Comparison of ENCODE assay signal across 28 mouse cellular contexts in the genomic region with DNA sequence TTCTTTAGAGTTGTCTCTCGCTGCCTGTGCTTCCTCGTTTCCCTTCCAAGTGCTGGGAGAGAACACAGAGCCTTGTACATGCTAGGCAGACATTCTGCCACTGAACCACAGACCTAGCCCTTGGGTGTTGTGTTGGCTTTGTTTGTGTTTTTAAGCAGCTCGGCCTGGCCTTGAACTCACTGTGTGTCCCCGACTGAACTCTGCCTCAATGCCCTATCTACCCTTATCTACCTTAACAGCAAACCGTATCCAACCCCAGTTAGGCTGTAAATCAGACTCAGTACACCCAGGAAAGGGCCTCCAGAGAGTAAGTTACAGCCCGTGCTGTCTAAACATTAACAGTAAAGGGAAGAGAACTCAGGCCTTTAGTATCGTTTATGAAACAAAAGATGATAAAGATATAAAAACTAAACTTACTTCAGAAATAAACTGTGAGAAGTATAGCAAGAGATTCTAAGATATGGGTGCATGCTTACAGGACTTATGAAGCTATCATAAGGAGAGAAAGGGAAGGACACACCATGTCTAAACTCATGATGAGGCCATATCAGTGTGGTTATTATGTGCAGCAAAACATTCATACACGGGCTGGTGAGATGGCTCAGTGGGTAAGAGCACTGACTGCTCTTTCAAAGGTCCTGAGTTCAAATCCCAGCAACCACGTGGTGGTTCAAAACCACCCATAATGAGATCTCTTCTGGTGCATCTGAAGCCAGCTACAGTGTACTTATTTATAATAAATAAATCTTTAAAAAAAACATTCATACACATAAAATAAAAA. TPM values are rescaled to one million over a fixed set of nuclear protein-coding genes. Genes with fewer than 3 reads are reported as not detected.
DNase-seq lines count a peak whose midpoint lies in the region; ATAC-seq and TF ChIP-seq lines count a peak whose summit lies in the region.
"Had no signal": no experiment of that assay in that cellular context is flagged by ENCODE, and none has a peak within 500 bp of the region (broad histone marks: within the 10 kb centered on the region; RNA-seq: fewer than 3 reads in every experiment).

No protein-coding gene starts in this region.

- TF ChIP-seq POLR2A in liver, adult 2 months (IDR thresholded peaks at IDR 0.05; ENCODE audit: extremely low read depth, insufficient read depth, low read length): no peak

- no peak for ATAC-seq in liver, embryonic 12.5 days
- peak; percentile 93 for ATAC-seq in intestine, embryonic 16.5 days
- peak; percentile 87 for ATAC-seq in megakaryocyte progenitor cell, adult 5-6 weeks (replicated peaks; ENCODE audit: poor library complexity)
- ATAC-seq in granulocyte monocyte progenitor cell, adult 5-6 weeks (replicated peaks; ENCODE audit: poor library complexity, severe bottlenecking): no peak
- ATAC-seq: forebrain, embryonic 16.5 days; hindbrain, postnatal 0 days; midbrain, embryonic 13.5 days; Patski had no signal

- H3K4me3 ChIP-seq in liver, adult 2 months (ENCODE audit: insufficient read depth, low read depth, low read length): no peak overlapping the region
- no peak overlapping the region for H3K4me3 ChIP-seq in liver, embryonic 12.5 days
- H3K4me3 ChIP-seq in intestine, embryonic 16.5 days (ENCODE audit: low read length): no peak overlapping the region
- H3K4me3 ChIP-seq: erythroblast, embryonic 14.5 days; gastrocnemius, adult 2 months; hindbrain, embryonic 12.5 days; limb, embryonic 10.5 days; limb, embryonic 15.5 days; lung, embryonic 15.5 days; megakaryocyte, embryonic 14.5 days; midbrain, embryonic 13.5 days; neural tube, embryonic 13.5 days had no signal

- no peaks in the 10 kb centered on the region for H3K79me2 ChIP-seq in liver, adult 2 months (ENCODE audit: control insufficient read depth, insufficient read depth, low read length)

- no peak overlapping the region for H3K9ac ChIP-seq in liver, adult 2 months (ENCODE audit: low read depth, low read length)
- no peak overlapping the region for H3K9ac ChIP-seq in liver, embryonic 12.5 days
- no peak overlapping the region for H3K9ac ChIP-seq in intestine, embryonic 16.5 days (ENCODE audit: low read depth, low read length)
- H3K9ac ChIP-seq: hindbrain, embryonic 12.5 days; limb, embryonic 15.5 days; lung, embryonic 15.5 days; midbrain, embryonic 13.5 days; neural tube, embryonic 13.5 days had no signal

- peaks cover 5% of the 10 kb centered on the region; the same call in 1 of the 2 replicates for H3K9me3 ChIP-seq in liver, embryonic 12.5 days (replicated peaks)
- no peaks in the 10 kb centered on the region for H3K9me3 ChIP-seq in intestine, embryonic 16.5 days (ENCODE audit: control insufficient read depth, low read length)
- H3K9me3 ChIP-seq: limb, embryonic 10.5 days; limb, embryonic 15.5 days; lung, embryonic 15.5 days; midbrain, embryonic 13.5 days; neural tube, embryonic 13.5 days had no signal

- H3K27me3 ChIP-seq in liver, adult 2 months (ENCODE audit: control insufficient read depth, insufficient read depth, low read length): no peaks in the 10 kb centered on the region
- H3K27me3 ChIP-seq in liver, embryonic 12.5 days (replicated peaks): no peaks in the 10 kb centered on the region
- no peaks in the 10 kb centered on the region for H3K27me3 ChIP-seq in intestine, embryonic 16.5 days (replicated peaks; ENCODE audit: control insufficient read depth, insufficient read depth, low read length)
- H3K27me3 ChIP-seq: hindbrain, embryonic 12.5 days; limb, embryonic 15.5 days; lung, embryonic 15.5 days; megakaryocyte, embryonic 14.5 days; midbrain, embryonic 13.5 days; neural tube, embryonic 13.5 days; Patski had no signal

- no peak for TF ChIP-seq CTCF in liver, adult 2 months (IDR thresholded peaks at IDR 0.05; ENCODE audit: low read depth, low read length)

- peak overlapping the region; percentile 73 for H3K27ac ChIP-seq in liver, adult 2 months (replicated peaks; ENCODE audit: insufficient read depth, low read depth, low read length)
- no peak overlapping the region for H3K27ac ChIP-seq in liver, embryonic 12.5 days
- peak overlapping the region; percentile 66 for H3K27ac ChIP-seq in intestine, embryonic 16.5 days (ENCODE audit: low read length)
- H3K27ac ChIP-seq: gastrocnemius, adult 2 months; hindbrain, embryonic 12.5 days; hindbrain, postnatal 0 days; limb, embryonic 10.5 days; lung, embryonic 15.5 days; midbrain, embryonic 13.5 days; neural tube, embryonic 13.5 days had no signal

- peak; percentile 85 for DNase-seq in liver, adult 2 months (ENCODE audit: extremely low read depth, low read depth, low spot score)
- no peak for DNase-seq in kidney, adult 11 months
- DNase-seq in thymus, postnatal 4 days: no peak
- DNase-seq: adrenal gland, postnatal 25 days; cerebellum, adult 2 months; cerebellum, postnatal 14 days; gastrocnemius, adult 2 months; heart, postnatal 36 days; kidney, adult 2 months; kidney, postnatal 36 days; lung, postnatal 36 days; right cerebral cortex, postnatal 4 days had no signal

- H3K4me1 ChIP-seq in liver, adult 2 months (ENCODE audit: control insufficient read depth, insufficient read depth, low read length): peaks cover 15% of the 10 kb centered on the region
- peaks cover 7% of the 10 kb centered on the region for H3K4me1 ChIP-seq in liver, embryonic 12.5 days
- peaks cover 7% of the 10 kb centered on the region for H3K4me1 ChIP-seq in intestine, embryonic 16.5 days (ENCODE audit: control insufficient read depth, insufficient read depth, low read length)
- H3K4me1 ChIP-seq: hindbrain, embryonic 12.5 days; limb, embryonic 10.5 days; limb, embryonic 15.5 days; lung, embryonic 15.5 days; midbrain, embryonic 13.5 days; neural tube, embryonic 13.5 days had no signal

- no peak overlapping the region for H3K4me2 ChIP-seq in liver, embryonic 12.5 days
- no peak overlapping the region for H3K4me2 ChIP-seq in intestine, embryonic 16.5 days (ENCODE audit: low read depth, low read length)
- H3K4me2 ChIP-seq: heart, embryonic 11.5 days; hindbrain, embryonic 12.5 days; limb, embryonic 15.5 days; lung, embryonic 15.5 days; midbrain, embryonic 13.5 days; neural tube, embryonic 13.5 days had no signal

- H3K36me3 ChIP-seq in liver, adult 2 months (ENCODE audit: control insufficient read depth, insufficient read depth, low read length): peaks cover 9% of the 10 kb centered on the region
- H3K36me3 ChIP-seq in liver, embryonic 12.5 days: 0 out of 2 replicates have a peak, but pooled peaks cover 8% of the 10 kb centered on the region
- H3K36me3 ChIP-seq in intestine, embryonic 16.5 days (ENCODE audit: control insufficient read depth, insufficient read depth, low read length): peaks cover 4% of the 10 kb centered on the region; the same call in 1 of the 2 replicates
- H3K36me3 ChIP-seq: hindbrain, embryonic 12.5 days had no signal

- 38% methylated on average over 9 of the region's 9 CpGs for whole genome bisulfite sequencing in liver, adult 2 months
- WGBS in liver, embryonic 12.5 days (ENCODE audit: insufficient replicate concordance): 58% methylated on average over 9 of the region's 9 CpGs
- WGBS in intestine, embryonic 16.5 days: 61% methylated on average over 9 of the region's 9 CpGs

RNA-seq across cellular contexts. Expression of a gene that starts 56.0 kb away (rescaled TPM):
- 10.5 and 16.4 TPM in 2 replicates for total RNA-seq in liver, adult 2 months (2014; rRNA removed)
- 9.2 and 10.5 TPM in 2 replicates for polyA plus RNA-seq in liver, adult 2 months (2012; rRNA removed)
- polyA plus RNA-seq in liver, embryonic 12.5 days (2016; fragmentation: Nextera tagmentation; extraction: Ambion mirVana): 1.2 and 1.5 TPM in 2 replicates
- polyA plus RNA-seq in intestine, embryonic 16.5 days (2015; fragmentation: Nextera tagmentation; extraction: Ambion mirVana): 5.1 and 6.7 TPM in 2 replicates
- 2.6 and 5.0 TPM in 2 replicates for total RNA-seq in megakaryocyte progenitor cell, adult 5-6 weeks (2015)
- total RNA-seq in megakaryocyte progenitor cell, adult 5-6 weeks (2017): 1.0 and 1.1 TPM in 2 replicates
- 0.56 and 2.3 TPM in 2 replicates for total RNA-seq in granulocyte monocyte progenitor cell, adult 5-6 weeks (2014; fragmentation: Nextera tagmentation)
- 0.82 and 1.3 TPM in 2 replicates for total RNA-seq in granulocyte monocyte progenitor cell, adult 5-6 weeks (2017)
- polyA plus RNA-seq: erythroblast, embryonic 14.5 days had no signal

Comparison
In these comparisons a context has a peak if more than half of its experiments do, and no peak if none do; other contexts are left out.
1. ATAC-seq: peak in intestine, embryonic 16.5 days (single experiment) and megakaryocyte progenitor cell, adult 5-6 weeks (single experiment); none in liver, embryonic 12.5 days (single experiment) and granulocyte monocyte progenitor cell, adult 5-6 weeks (single experiment).